In genomic region chr5:105614000-105614399, GRCm38 (mm10) we compare ENCODE assay signal across 17 mouse cellular contexts.
DNase-seq lines count a peak whose midpoint lies in the region; ATAC-seq and TF ChIP-seq lines count a peak whose summit lies in the region.
"Had no signal": no experiment of that assay in that cellular context is flagged by ENCODE, and none has a peak within 500 bp of the region (broad histone marks: within the 10 kb centered on the region; RNA-seq: fewer than 3 reads in every experiment).

No protein-coding gene starts in this region.

- no peak overlapping the region for H3K4me2 ChIP-seq in heart, embryonic 16.5 days (ENCODE audit: low read depth, low read length)
- H3K4me2 ChIP-seq in midbrain, embryonic 11.5 days, result no peak overlapping the region
- H3K4me2 ChIP-seq in midbrain, postnatal 0 days (ENCODE audit: low read depth, low read length, poor library complexity, severe bottlenecking), result no peak overlapping the region
- H3K4me2 ChIP-seq: embryonic facial prominence, embryonic 15.5 days; heart, embryonic 15.5 days; intestine, embryonic 15.5 days; liver, embryonic 15.5 days had no signal

- TF ChIP-seq CTCF in midbrain, postnatal 0 days (IDR thresholded peaks at IDR 0.05), result no peak

- H3K27me3 ChIP-seq in heart, embryonic 16.5 days (ENCODE audit: control insufficient read depth, insufficient read depth, low read length), result no peaks in the 10 kb centered on the region
- H3K27me3 ChIP-seq in heart, embryonic 10.5 days (ENCODE audit: insufficient read depth, poor library complexity, severe bottlenecking), result no peaks in the 10 kb centered on the region
- no peaks in the 10 kb centered on the region for H3K27me3 ChIP-seq in midbrain, embryonic 11.5 days (ENCODE audit: control insufficient read depth, insufficient read depth, low read length)
- no peaks in the 10 kb centered on the region for H3K27me3 ChIP-seq in midbrain, postnatal 0 days (ENCODE audit: insufficient read depth, low read length)
- H3K27me3 ChIP-seq: embryonic facial prominence, embryonic 15.5 days; heart, embryonic 15.5 days; intestine, embryonic 15.5 days; liver, embryonic 15.5 days had no signal

- no peak for ATAC-seq in heart, embryonic 16.5 days (replicated peaks; ENCODE audit: extremely low read depth, insufficient read depth, low FRiP score)
- ATAC-seq in midbrain, embryonic 11.5 days (ENCODE audit: low FRiP score), result peak; percentile 76
- no peak for ATAC-seq in midbrain, postnatal 0 days (ENCODE audit: low FRiP score)
- ATAC-seq: intestine, embryonic 15.5 days had no signal

- WGBS in heart, embryonic 16.5 days, result 65% methylated on average over 5 of the region's 5 CpGs
- 68% methylated on average over 5 of the region's 5 CpGs for WGBS in heart, embryonic 10.5 days
- WGBS in midbrain, embryonic 11.5 days, result 42% methylated on average over 5 of the region's 5 CpGs
- 29% methylated on average over 5 of the region's 5 CpGs for WGBS in midbrain, postnatal 0 days

- no peaks in the 10 kb centered on the region for H3K9me3 ChIP-seq in heart, embryonic 16.5 days (replicated peaks; ENCODE audit: control insufficient read depth, low read length)
- no peaks in the 10 kb centered on the region for H3K9me3 ChIP-seq in heart, embryonic 10.5 days
- H3K9me3 ChIP-seq in midbrain, embryonic 11.5 days (ENCODE audit: control insufficient read depth, low read length), result no peaks in the 10 kb centered on the region
- H3K9me3 ChIP-seq in midbrain, postnatal 0 days (ENCODE audit: low read length), result no peaks in the 10 kb centered on the region
- H3K9me3 ChIP-seq: embryonic facial prominence, embryonic 15.5 days; heart, embryonic 15.5 days; intestine, embryonic 15.5 days; liver, embryonic 15.5 days had no signal

- no peak overlapping the region for H3K9ac ChIP-seq in heart, embryonic 16.5 days (ENCODE audit: low read length)
- no peak overlapping the region for H3K9ac ChIP-seq in midbrain, embryonic 11.5 days (ENCODE audit: low read length)
- no peak overlapping the region for H3K9ac ChIP-seq in midbrain, postnatal 0 days (replicated peaks; ENCODE audit: low read length, poor library complexity, severe bottlenecking)
- H3K9ac ChIP-seq: embryonic facial prominence, embryonic 15.5 days; heart, embryonic 15.5 days; intestine, embryonic 15.5 days; liver, embryonic 15.5 days had no signal

- 0 out of 2 replicates have a peak, but pooled peaks cover 5% of the 10 kb centered on the region for H3K4me1 ChIP-seq in heart, embryonic 16.5 days (ENCODE audit: control insufficient read depth, insufficient read depth, low read length)
- peaks cover 4% of the 10 kb centered on the region; the same call in 1 of the 2 replicates for H3K4me1 ChIP-seq in heart, embryonic 10.5 days
- peaks cover 3% of the 10 kb centered on the region; the same call in 1 of the 2 replicates for H3K4me1 ChIP-seq in midbrain, embryonic 11.5 days (ENCODE audit: control insufficient read depth, insufficient read depth, low read length)
- no peaks in the 10 kb centered on the region for H3K4me1 ChIP-seq in midbrain, postnatal 0 days (ENCODE audit: insufficient read depth, low read length)
- H3K4me1 ChIP-seq: embryonic facial prominence, embryonic 15.5 days; heart, embryonic 15.5 days; intestine, embryonic 15.5 days had no signal

- DNase-seq in heart, embryonic 10.5 days (ENCODE audit: low spot score), result no peak
- DNase-seq in midbrain, embryonic 11.5 days (ENCODE audit: low spot score, missing footprints), result no peak
- DNase-seq in midbrain, postnatal 0 days (ENCODE audit: low spot score), result no peak
- DNase-seq in ZHBTc4 (ENCODE audit: low read depth, low spot score), result peak; percentile 40
- peak; percentile 76 for DNase-seq in induced T-regulatory cell, adult 2 months (ENCODE audit: low read depth)
- no peak for DNase-seq in gastrocnemius, adult 8-10 months (ENCODE audit: low spot score in 2 of 2)
- no peak for DNase-seq in thymus, adult 18-20 months
- DNase-seq: adrenal gland, postnatal 10 days; cerebellum, adult 2 months; kidney, postnatal 10 days; right cerebral cortex, postnatal 14 days; thymus, postnatal 14 days had no signal

- H3K27ac ChIP-seq in heart, embryonic 16.5 days (ENCODE audit: low read length), result peak overlapping the region; percentile 46; the same call in 1 of the 2 replicates
- H3K27ac ChIP-seq in heart, embryonic 10.5 days, result no peak overlapping the region
- H3K27ac ChIP-seq in midbrain, embryonic 11.5 days (ENCODE audit: low read depth, low read length), result no peak overlapping the region
- no peak overlapping the region for H3K27ac ChIP-seq in midbrain, postnatal 0 days (ENCODE audit: low read depth, low read length)
- H3K27ac ChIP-seq: embryonic facial prominence, embryonic 15.5 days; heart, embryonic 15.5 days; intestine, embryonic 15.5 days; liver, embryonic 15.5 days had no signal

- H3K4me3 ChIP-seq in heart, embryonic 16.5 days (ENCODE audit: low read length), result no peak overlapping the region
- no peak overlapping the region for H3K4me3 ChIP-seq in heart, embryonic 10.5 days
- no peak overlapping the region for H3K4me3 ChIP-seq in midbrain, embryonic 11.5 days (ENCODE audit: low read depth, low read length)
- H3K4me3 ChIP-seq in midbrain, postnatal 0 days (ENCODE audit: low read depth, low read length), result no peak overlapping the region
- H3K4me3 ChIP-seq: embryonic facial prominence, embryonic 15.5 days; heart, embryonic 15.5 days; intestine, embryonic 15.5 days; liver, embryonic 15.5 days had no signal

- H3K36me3 ChIP-seq in heart, embryonic 16.5 days (ENCODE audit: control insufficient read depth, insufficient read depth), result peaks cover 4% of the 10 kb centered on the region
- H3K36me3 ChIP-seq in heart, embryonic 10.5 days, result peaks cover 14% of the 10 kb centered on the region
- no peaks in the 10 kb centered on the region for H3K36me3 ChIP-seq in midbrain, embryonic 11.5 days (ENCODE audit: control insufficient read depth, insufficient read depth, low read length)
- H3K36me3 ChIP-seq in midbrain, postnatal 0 days (ENCODE audit: insufficient read depth, low read length), result 0 out of 2 replicates have a peak, but pooled peaks cover 2% of the 10 kb centered on the region
- H3K36me3 ChIP-seq: embryonic facial prominence, embryonic 15.5 days had no signal

Comparison
In these comparisons a context has a peak if more than half of its experiments do, and no peak if none do; other contexts are left out.
1. DNase-seq: peak in ZHBTc4 (single experiment) and induced T-regulatory cell, adult 2 months (single experiment); none in heart, embryonic 10.5 days (single experiment), midbrain, embryonic 11.5 days (single experiment), midbrain, postnatal 0 days (single experiment), gastrocnemius, adult 8-10 months (0 of 2) and thymus, adult 18-20 months (0 of 2).